Mouse (Mus musculus) spleen, adult 2 months (tissue): ENCODE results near the gene Lonp1.

Experiments
- CTCF ChIP-seq: fragments of 200-500 bp; IDR thresholded peaks from 2 replicates; pipeline ENCODE4 v1.5.1; 2011; ENCODE audit warnings: mild to moderate bottlenecking, inconsistent platforms; ENCODE audit not compliant: insufficient read depth, insufficient read length, insufficient replicate concordance; ENCODE audit errors: extremely low read depth
- POLR2A ChIP-seq: fragments of 200-500 bp; IDR thresholded peaks from 2 replicates; pipeline ENCODE4 v1.6.1; 2011; ENCODE audit warnings: low read depth, low read length, inconsistent platforms

DNA sequence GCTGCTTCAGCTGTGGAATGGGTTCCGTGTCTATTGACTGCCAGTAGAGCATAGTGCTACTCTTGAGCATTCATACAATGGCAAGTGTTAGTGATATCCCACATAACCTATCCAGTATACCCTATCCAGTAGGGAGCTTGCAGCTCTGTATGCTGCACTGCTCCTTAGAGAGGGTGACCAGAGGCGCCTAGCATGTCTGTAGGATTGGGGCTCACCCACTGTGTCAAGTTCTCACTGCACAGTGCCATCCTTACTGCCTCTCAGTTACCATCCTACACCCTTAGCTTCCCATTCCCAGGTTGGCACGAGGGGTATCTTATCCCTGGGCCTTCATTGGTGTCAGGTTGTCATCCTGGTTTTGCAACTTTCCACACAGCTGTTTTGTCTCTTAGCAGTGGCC lies 22.3 kb downstream of the Lonp1 start:
- no peak for TF ChIP-seq CTCF
- no peak for TF ChIP-seq POLR2A
